Mouse (Mus musculus): ENCODE measurements around the gene Miga1. TPM values are rescaled to one million over a fixed set of nuclear protein-coding genes. Genes with fewer than 3 reads are reported as not detected.

Miga1 gene
- total and polyA plus RNA-seq, 3 experiments, result 25.3 to 44.7 (median 32.5) TPM

GRCm38 (mm10) chr3:152356751-152357150, 16.5 kb upstream of the Miga1 start:
- dilution Hi-C loops (cut with MboI; ENCODE audit: extremely low pct_ligation_motif_present, extremely low pct_unique_long_range_greater_than_20kb, low sequenced_read_pairs) (no loop called here), in situ Hi-C loops (cut with MboI; ENCODE audit: low pct_ligation_motif_present, low pct_unique_long_range_greater_than_20kb, low sequenced_read_pairs) (no loop called here)
- Histone ChIP-seq H3K4me3 (replicated peaks in 1 of 3; ENCODE audit: low read depth in 2 of 3, low read length in 2 of 3, poor library complexity in 1 of 3) (no peak overlapping the region), H3K4me1 (ENCODE audit: control insufficient read depth in 1 of 2, insufficient read depth in 2 of 2) (peaks cover 16 to 44% of the 10 kb centered on the region in 2 experiments), H3K9ac (ENCODE audit: insufficient read depth, low read depth) (peak overlapping the region; percentile 61), H3K9me3 (replicated peaks; ENCODE audit: low read length) (no peaks in the 10 kb centered on the region), H3K36me3 (replicated peaks in 1 of 2; ENCODE audit: control insufficient read depth in 1 of 2, insufficient read depth in 1 of 2, low read length in 1 of 2) (peaks cover 30 to 51% of the 10 kb centered on the region in 2 experiments), H3K4me2 (ENCODE audit: insufficient read depth, low read depth, poor library complexity, severe bottlenecking) (peak overlapping the region; percentile 59), H3K27me3 (replicated peaks) (no peaks in the 10 kb centered on the region), H3K27ac (ENCODE audit: insufficient read depth, low read depth) (no peak overlapping the region), H3K79me2 (replicated peaks; ENCODE audit: control insufficient read depth, extremely low read depth, insufficient read depth, poor library complexity, severe bottlenecking) (peaks cover 12% of the 10 kb centered on the region)
- peak; percentile 92 for DNase-seq (ENCODE audit: extremely low read depth)
- TF ChIP-seq JUN (IDR thresholded peaks at IDR 0.05; ENCODE audit: insufficient read depth, low read depth, low read length) (no peak), CTCF (conservative IDR thresholded peaks at IDR 0.05 in 1 of 2, IDR thresholded peaks at IDR 0.05 in 1 of 2; ENCODE audit: low read depth in 2 of 2, low read length in 2 of 2) (no peak), SMC3 (IDR thresholded peaks at IDR 0.05; ENCODE audit: low read depth, low read length) (no peak), MAFK (IDR thresholded peaks at IDR 0.05; ENCODE audit: insufficient replicate concordance, low read length) (0 out of 2 replicates have a peak, but pooled peaks have one; percentile 16), USF1 (IDR thresholded peaks at IDR 0.05; ENCODE audit: low read depth, low read length) (peak; percentile 69), ETS1 (conservative IDR thresholded peaks at IDR 0.05; ENCODE audit: low read depth, low read length) (peak; percentile 88), TCF12 (IDR thresholded peaks at IDR 0.05; ENCODE audit: low read depth, low read length) (peak; percentile 63; the same call in 1 of the 2 replicates), TBP (conservative IDR thresholded peaks at IDR 0.05; ENCODE audit: low read depth, low read length) (no peak), ZMIZ1 (IDR thresholded peaks at IDR 0.05; ENCODE audit: low read depth, low read length) (peak; percentile 79), GABPA (IDR thresholded peaks at IDR 0.05; ENCODE audit: insufficient replicate concordance, low read depth, low read length) (no peak), ZC3H11A (IDR thresholded peaks at IDR 0.05; ENCODE audit: low read depth, low read length) (no peak), CHD2 (IDR thresholded peaks at IDR 0.05; ENCODE audit: low read length) (peak; percentile 74; the same call in 1 of the 2 replicates), JUND (conservative IDR thresholded peaks at IDR 0.05; ENCODE audit: low read depth, low read length) (peak; percentile 23), MAZ (IDR thresholded peaks at IDR 0.05; ENCODE audit: low read depth, low read length) (0 out of 2 replicates have a peak, but pooled peaks have one; percentile 68), MXI1 (IDR thresholded peaks at IDR 0.05; ENCODE audit: low read depth, low read length) (peak; percentile 96), RAD21 (IDR thresholded peaks at IDR 0.05; ENCODE audit: low read depth, low read length) (no peak; the same call in 1 of the 2 replicates), UBTF (IDR thresholded peaks at IDR 0.05; ENCODE audit: low read depth, low read length) (no peak), ZKSCAN1 (IDR thresholded peaks at IDR 0.05; ENCODE audit: borderline replicate concordance, low read depth, low read length) (no peak), SIN3A (IDR thresholded peaks at IDR 0.05; ENCODE audit: low read length) (peak; percentile 83), IRF4 (IDR thresholded peaks at IDR 0.05; ENCODE audit: low read depth, low read length) (peak; percentile 55), USF2 (conservative IDR thresholded peaks at IDR 0.05; ENCODE audit: low read depth, low read length) (peak; percentile 32; the same call in 1 of the 2 replicates), EP300 (IDR thresholded peaks at IDR 0.05; ENCODE audit: low read length) (peak; percentile 70), CHD1 (IDR thresholded peaks at IDR 0.05; ENCODE audit: low read depth, low read length) (no peak), ZNF384 (IDR thresholded peaks at IDR 0.05; ENCODE audit: low read depth, low read length) (no peak), ELF1 (IDR thresholded peaks at IDR 0.05; ENCODE audit: low read depth, low read length) (peak; percentile 72), NRF1 (IDR thresholded peaks at IDR 0.05; ENCODE audit: low read depth, low read length) (peak; percentile 39), RCOR1 (conservative IDR thresholded peaks at IDR 0.05; ENCODE audit: low read depth, low read length) (0 out of 2 replicates have a peak, but pooled peaks have one; percentile 59), HCFC1 (IDR thresholded peaks at IDR 0.05; ENCODE audit: low read depth, low read length) (peak; percentile 40), PAX5 (IDR thresholded peaks at IDR 0.05; ENCODE audit: low read length) (no peak), KAT2A (IDR thresholded peaks at IDR 0.05; ENCODE audit: insufficient replicate concordance, low read length) (0 out of 2 replicates have a peak, but pooled peaks have one; percentile 26), NELFE (IDR thresholded peaks at IDR 0.05; ENCODE audit: low read depth, low read length) (0 out of 2 replicates have a peak, but pooled peaks have one; percentile 39), POLR2AphosphoS2 (IDR thresholded peaks at IDR 0.05; ENCODE audit: low read depth, low read length) (no peak), MEF2A (IDR thresholded peaks at IDR 0.05; ENCODE audit: borderline replicate concordance, low read depth, low read length) (peak; percentile 76), E2F4 (IDR thresholded peaks at IDR 0.05; ENCODE audit: insufficient replicate concordance, low read depth, low read length) (0 out of 2 replicates have a peak, but pooled peaks have one; percentile 35), POLR2A (IDR thresholded peaks at IDR 0.05; ENCODE audit: low read depth, low read length) (peak; percentile 51), BHLHE40 (IDR thresholded peaks at IDR 0.05; ENCODE audit: low read depth, low read length) (peak; percentile 94), MAX (IDR thresholded peaks at IDR 0.05; ENCODE audit: low read length) (peak; percentile 97), MYC (IDR thresholded peaks at IDR 0.05; ENCODE audit: low read depth, low read length) (peak; percentile 97)
